Mouse (Mus musculus): ENCODE measurements around the gene Uvrag. TPM values are rescaled to one million over a fixed set of nuclear protein-coding genes. Genes with fewer than 3 reads are reported as not detected.

Gene Uvrag
- polyA plus RNA-seq, 1 experiment from 2014 or later = 14.8 TPM

DNA sequence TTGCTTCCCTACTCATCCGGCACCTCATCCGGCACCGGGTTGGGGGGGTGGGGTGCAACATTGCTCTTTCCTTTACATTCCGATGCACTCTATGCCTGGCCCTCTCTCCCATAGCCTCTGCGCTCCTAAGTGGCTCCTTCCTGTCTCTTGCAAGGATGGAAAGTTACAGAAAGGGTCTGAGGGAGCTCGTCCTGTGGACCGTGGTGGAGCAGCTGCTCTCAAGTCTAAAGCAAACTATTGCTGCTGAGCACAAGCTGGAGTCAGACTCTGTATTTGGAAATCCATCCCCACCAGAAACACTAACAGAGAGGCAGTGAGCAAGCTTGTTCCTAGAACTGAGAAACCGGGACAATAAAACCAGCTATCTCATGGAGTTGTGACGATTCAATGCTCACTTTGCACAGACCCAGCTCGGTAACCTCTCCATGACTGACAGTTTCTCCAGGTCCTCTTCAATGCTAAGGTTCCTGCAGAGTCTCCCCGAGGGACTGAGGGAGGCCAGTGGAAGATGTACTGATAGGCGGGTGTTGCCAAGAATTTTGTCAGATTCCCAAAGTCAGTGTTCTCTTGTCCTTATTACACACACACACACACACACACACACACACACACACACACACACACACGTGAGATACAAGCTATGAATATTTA, 975 bp downstream of the Uvrag start:
- Histone ChIP-seq H3K4me1 (peaks cover 30% of the 10 kb centered on the region), H3K9ac (peak overlapping the region; percentile 95), H3K4me3 (peak overlapping the region; percentile 84), H3K36me3 (no peaks in the 10 kb centered on the region; the same call in 1 of the 2 replicates), H3K9me3 (0 out of 2 replicates have a peak, but pooled peaks cover 3% of the 10 kb centered on the region), H3K27ac (replicated peaks) (peak overlapping the region; percentile 88), H3K4me2 (peak overlapping the region; percentile 88), H3K27me3 (replicated peaks) (no peaks in the 10 kb centered on the region)
- no peak for ATAC-seq (ENCODE audit: extremely low read depth, insufficient number of reproducible peaks, low FRiP score, low TSS enrichment)
- WGBS = under 1% methylated on average over 13 of the region's 13 CpGs

DNA sequence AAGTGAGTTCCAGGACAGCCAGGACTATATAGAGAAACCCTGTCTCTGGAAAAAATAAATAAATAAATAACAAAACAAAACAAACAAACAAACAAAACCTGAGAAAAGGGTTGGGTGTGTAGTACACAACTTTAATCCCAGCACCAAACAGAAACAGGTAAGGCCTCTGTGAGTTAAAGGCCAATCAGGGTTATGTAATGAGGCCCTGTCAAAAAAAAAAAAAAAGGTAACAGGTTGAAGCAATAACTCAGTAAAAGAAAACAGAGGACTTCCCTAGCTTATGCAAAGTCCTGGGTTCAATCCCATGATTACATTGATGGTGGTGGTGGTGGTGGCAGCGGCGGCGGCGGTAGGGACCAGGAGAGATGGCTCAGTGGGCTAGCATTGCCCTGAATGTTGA, 3.4 kb downstream of the Uvrag start:
- WGBS = 95% methylated on average over 4 of the region's 4 CpGs
- H3K4me2 ChIP-seq = no peak overlapping the region
- no peak overlapping the region for H3K9ac ChIP-seq

DNA sequence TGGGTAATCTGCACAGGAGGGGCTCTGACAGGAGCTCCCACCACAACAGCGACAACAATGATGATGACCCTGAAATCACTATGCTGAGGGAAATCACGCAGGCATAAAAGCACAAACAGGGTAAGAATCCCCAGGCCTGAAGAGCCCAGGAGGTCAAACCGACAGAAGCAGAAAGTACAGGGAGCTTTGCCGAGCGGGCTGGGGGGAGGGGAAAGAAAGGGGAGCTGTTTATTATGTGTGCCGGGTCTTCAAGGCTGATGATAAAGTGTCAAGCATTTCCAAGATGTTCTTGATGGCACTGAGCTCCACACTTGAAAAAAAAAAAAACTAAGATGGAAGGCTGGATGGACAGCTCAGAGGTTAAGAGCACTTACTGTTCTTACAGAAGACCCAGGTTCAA, 4.2 kb downstream of the Uvrag start:
- no peak overlapping the region for H3K4me3 ChIP-seq
- ATAC-seq (ENCODE audit: extremely low read depth, insufficient number of reproducible peaks, low FRiP score, low TSS enrichment) = no peak
- no peak overlapping the region for H3K4me2 ChIP-seq
- H3K4me1 ChIP-seq = peaks cover 35% of the 10 kb centered on the region
- H3K27me3 ChIP-seq (replicated peaks) = no peaks in the 10 kb centered on the region
- no peak overlapping the region for H3K27ac ChIP-seq (replicated peaks)
- WGBS = 71% methylated on average over 6 of the region's 6 CpGs
- H3K36me3 ChIP-seq = no peaks in the 10 kb centered on the region; the same call in 1 of the 2 replicates
- H3K9me3 ChIP-seq = 0 out of 2 replicates have a peak, but pooled peaks cover 6% of the 10 kb centered on the region
- H3K9ac ChIP-seq = no peak overlapping the region

More for the DNA sequence above, 3.4 kb downstream of the Uvrag start:
- Histone ChIP-seq H3K27ac (replicated peaks) (no peak overlapping the region), H3K4me1 (peaks cover 35% of the 10 kb centered on the region), H3K9me3 (0 out of 2 replicates have a peak, but pooled peaks cover 6% of the 10 kb centered on the region), H3K36me3 (no peaks in the 10 kb centered on the region; the same call in 1 of the 2 replicates), H3K27me3 (replicated peaks) (no peaks in the 10 kb centered on the region), H3K4me3 (no peak overlapping the region)
- ATAC-seq (ENCODE audit: extremely low read depth, insufficient number of reproducible peaks, low FRiP score, low TSS enrichment) = no peak

DNA sequence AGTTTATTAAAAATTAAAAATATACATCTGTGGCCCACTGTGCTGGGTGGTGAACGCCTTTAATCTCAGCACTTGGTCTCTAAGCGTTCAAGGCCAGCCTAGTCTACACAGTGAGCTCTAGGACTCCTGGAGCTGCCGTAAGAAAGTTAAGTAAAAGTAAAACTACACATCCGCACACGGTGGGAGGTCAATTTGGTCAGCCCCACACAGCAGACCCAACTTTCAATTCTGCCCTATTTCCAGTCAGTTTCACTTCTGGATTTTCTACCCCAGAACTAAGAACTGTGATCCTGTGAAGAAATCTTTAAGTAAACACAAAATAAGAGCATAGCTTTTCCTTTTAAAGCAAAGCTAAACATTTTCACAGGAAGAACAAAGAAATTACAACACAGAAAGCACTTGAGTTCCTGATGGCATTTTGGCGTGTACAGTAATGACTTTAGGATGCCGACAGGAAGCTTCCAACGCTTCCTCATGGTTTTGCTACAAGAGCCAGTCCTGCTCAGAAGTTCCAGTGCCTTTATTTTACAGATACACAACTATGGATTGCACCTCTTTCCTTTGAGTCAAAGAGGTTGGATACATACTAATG, 7.0 kb downstream of the Uvrag start:
- H3K27me3 ChIP-seq (replicated peaks) = no peaks in the 10 kb centered on the region
- H3K4me1 ChIP-seq = peaks cover 49% of the 10 kb centered on the region
- no peaks in the 10 kb centered on the region; the same call in 1 of the 2 replicates for H3K36me3 ChIP-seq
- 0 out of 2 replicates have a peak, but pooled peaks cover 6% of the 10 kb centered on the region for H3K9me3 ChIP-seq
- no peak for ATAC-seq (ENCODE audit: extremely low read depth, insufficient number of reproducible peaks, low FRiP score, low TSS enrichment)
- H3K4me2 ChIP-seq = no peak overlapping the region
- peak overlapping the region; percentile 42 for H3K27ac ChIP-seq (replicated peaks)
- no peak overlapping the region for H3K9ac ChIP-seq
- WGBS = 81% methylated on average over 8 of the region's 8 CpGs
- no peak overlapping the region for H3K4me3 ChIP-seq

DNA sequence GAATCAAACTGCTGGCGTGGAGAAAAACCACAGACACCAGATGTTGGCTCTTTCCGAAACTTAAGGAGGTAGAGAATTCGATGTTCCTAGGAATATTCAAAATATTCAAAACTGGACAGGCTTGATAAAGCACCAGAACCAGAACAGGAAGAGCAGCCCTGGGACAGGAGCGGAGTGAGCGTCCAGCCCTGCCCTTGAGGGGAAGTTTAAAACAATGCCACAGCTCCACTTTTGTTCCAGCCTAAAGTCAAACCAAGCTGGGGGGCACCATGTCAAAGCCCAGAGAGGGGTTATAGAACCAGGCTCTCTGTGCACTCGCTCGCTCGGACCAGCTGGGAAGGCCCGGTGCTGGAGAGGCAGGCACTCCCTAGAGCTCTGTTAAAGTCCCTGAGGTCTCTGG, 8.3 kb downstream of the Uvrag start:
- Histone ChIP-seq H3K4me3 (no peak overlapping the region), H3K4me1 (peaks cover 56% of the 10 kb centered on the region), H3K9ac (0 out of 2 replicates have a peak overlapping the region, but pooled peaks have one; percentile 37), H3K4me2 (peak overlapping the region; percentile 31), H3K27ac (replicated peaks) (peak overlapping the region; percentile 80), H3K27me3 (replicated peaks) (no peaks in the 10 kb centered on the region), H3K36me3 (no peaks in the 10 kb centered on the region; the same call in 1 of the 2 replicates), H3K9me3 (0 out of 2 replicates have a peak, but pooled peaks cover 6% of the 10 kb centered on the region)
- WGBS = 69% methylated on average over 9 of the region's 9 CpGs
- ATAC-seq (ENCODE audit: extremely low read depth, insufficient number of reproducible peaks, low FRiP score, low TSS enrichment) = no peak

DNA sequence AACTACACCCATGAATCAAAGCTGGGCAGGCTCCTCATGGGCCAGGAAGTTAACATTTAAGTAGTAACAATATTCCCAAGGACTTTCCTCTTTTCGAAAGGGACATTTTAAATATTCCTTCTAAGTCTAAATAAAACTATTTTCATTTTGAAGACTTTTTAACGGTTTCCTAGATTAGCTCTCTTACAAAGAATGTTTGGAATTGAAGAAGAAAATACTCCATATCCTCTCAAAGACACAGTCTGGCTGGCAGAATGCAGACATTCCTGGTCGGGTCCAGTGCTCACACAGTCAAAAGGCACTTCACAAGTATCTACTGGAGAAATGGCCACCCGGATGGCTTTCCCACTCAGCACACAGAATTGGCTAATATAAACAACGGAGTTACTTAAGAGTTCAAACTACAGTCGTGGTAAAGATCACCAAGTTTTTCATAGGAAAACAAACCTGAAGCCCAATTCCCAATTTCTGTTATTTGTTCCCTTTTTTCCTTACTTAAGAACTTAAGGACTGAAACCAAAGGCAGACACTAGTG, 9.1 kb downstream of the Uvrag start:
- Histone ChIP-seq H3K27me3 (replicated peaks) (no peaks in the 10 kb centered on the region), H3K4me3 (no peak overlapping the region), H3K4me2 (peak overlapping the region; percentile 31; the same call in 1 of the 2 replicates), H3K4me1 (peaks cover 63% of the 10 kb centered on the region), H3K27ac (replicated peaks) (peak overlapping the region; percentile 80), H3K9me3 (0 out of 2 replicates have a peak, but pooled peaks cover 6% of the 10 kb centered on the region), H3K36me3 (no peaks in the 10 kb centered on the region; the same call in 1 of the 2 replicates), H3K9ac (no peak overlapping the region)
- ATAC-seq (ENCODE audit: extremely low read depth, insufficient number of reproducible peaks, low FRiP score, low TSS enrichment) = no peak
- 41% methylated on average over 6 of the region's 6 CpGs for WGBS

DNA sequence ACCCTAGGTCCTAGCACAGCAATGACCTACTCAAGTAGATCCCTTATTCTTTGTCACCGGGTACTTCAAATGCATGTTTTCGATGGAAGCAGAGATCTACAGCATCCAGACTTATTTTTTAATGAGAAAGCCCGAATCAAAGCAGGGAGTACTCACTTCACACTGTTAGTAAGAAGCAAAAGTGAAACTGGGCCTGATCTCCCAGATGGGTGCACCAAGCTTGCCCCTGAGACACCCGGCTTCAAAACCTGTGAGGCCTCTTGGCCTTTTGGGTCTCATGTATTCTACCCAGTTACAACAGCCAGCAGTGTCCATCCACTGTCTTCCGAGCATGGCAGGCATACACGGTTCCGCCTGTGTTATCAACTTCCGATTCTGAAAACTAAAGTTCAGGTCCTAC, 12.0 kb downstream of the Uvrag start:
- no peak for ATAC-seq (ENCODE audit: extremely low read depth, insufficient number of reproducible peaks, low FRiP score, low TSS enrichment)
- H3K4me1 ChIP-seq = peaks cover 80% of the 10 kb centered on the region
- no peaks in the 10 kb centered on the region for H3K27me3 ChIP-seq (replicated peaks)
- H3K4me2 ChIP-seq = no peak overlapping the region
- 86% methylated on average over 8 of the region's 8 CpGs for WGBS
- H3K27ac ChIP-seq (replicated peaks) = no peak overlapping the region
- H3K9me3 ChIP-seq = peaks cover 9% of the 10 kb centered on the region; the same call in 1 of the 2 replicates
- peaks cover 13% of the 10 kb centered on the region for H3K36me3 ChIP-seq
- H3K4me3 ChIP-seq = no peak overlapping the region
- no peak overlapping the region for H3K9ac ChIP-seq

DNA sequence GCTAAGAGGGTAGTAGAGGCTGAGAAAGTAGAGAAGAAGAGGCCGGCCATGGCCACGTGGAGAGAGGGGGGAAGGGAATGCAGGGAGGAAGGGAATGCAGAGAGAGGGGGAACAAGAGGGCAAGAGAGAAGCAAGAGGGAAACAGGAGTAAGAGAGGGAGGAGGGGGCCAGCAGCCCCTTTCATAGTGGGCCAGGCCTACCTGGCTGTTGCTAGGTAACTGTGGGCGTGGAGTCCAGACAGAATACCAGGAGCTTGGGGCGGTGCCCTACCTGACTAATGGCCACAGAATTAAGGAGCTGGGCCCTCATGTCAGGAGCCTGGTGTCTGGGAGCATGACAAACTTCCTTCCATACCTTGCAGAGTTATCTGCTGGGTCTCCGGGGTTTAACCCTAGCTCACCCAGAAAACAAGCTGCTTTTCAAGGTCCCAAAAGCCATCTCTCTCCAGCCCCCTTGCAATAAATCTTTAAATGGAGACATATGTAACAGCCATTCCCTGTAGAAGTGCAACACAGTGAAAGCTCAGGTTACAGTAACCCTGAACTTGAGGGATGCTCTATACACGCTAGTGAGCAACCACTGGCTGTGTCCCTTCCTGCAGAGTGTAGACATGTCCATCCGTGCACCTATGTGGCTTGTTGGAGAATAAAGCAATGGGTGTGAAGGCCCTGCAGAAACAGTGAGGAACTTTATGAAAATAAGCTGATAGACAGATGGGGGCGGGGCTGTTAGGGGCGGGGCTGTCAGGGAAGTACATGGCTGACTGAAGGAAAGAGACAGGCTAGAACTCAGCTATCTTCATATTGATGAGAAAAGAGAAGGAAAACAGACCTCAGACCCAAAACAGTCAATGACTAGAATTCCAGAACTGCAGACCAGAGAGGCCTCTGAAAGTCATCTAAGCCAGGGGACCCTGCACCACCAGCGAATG, 12.7 kb downstream of the Uvrag start:
- Histone ChIP-seq H3K36me3 (peaks cover 13% of the 10 kb centered on the region), H3K27me3 (replicated peaks) (no peaks in the 10 kb centered on the region), H3K9me3 (peaks cover 9% of the 10 kb centered on the region; the same call in 1 of the 2 replicates), H3K27ac (replicated peaks) (peak overlapping the region; percentile 75), H3K4me2 (no peak overlapping the region), H3K4me1 (peaks cover 80% of the 10 kb centered on the region), H3K9ac (no peak overlapping the region; the same call in 1 of the 2 replicates), H3K4me3 (no peak overlapping the region)
- no peak for ATAC-seq (ENCODE audit: extremely low read depth, insufficient number of reproducible peaks, low FRiP score, low TSS enrichment)
- 58% methylated on average over 10 of the region's 10 CpGs for WGBS

DNA sequence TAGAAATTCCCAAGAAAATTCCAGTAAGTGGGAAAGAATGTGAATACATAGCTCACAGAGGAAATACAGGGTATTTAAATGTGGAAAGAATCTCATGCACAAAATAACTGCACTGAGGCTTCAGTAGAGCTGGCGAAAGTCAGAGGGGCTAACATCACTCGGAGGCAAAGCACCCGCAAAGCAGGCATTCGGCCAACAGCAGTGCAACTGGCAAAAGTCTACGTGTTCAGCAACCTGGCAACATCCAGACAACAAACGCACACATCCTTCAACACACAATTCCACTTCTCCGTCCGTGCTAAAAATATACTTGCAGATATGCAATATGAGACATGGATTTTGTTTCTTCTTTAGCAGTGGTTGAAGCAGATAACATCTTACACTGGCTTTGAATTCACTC, 14.9 kb downstream of the Uvrag start:
- peaks cover 9% of the 10 kb centered on the region; the same call in 1 of the 2 replicates for H3K9me3 ChIP-seq
- no peaks in the 10 kb centered on the region for H3K27me3 ChIP-seq (replicated peaks)
- no peak for ATAC-seq (ENCODE audit: extremely low read depth, insufficient number of reproducible peaks, low FRiP score, low TSS enrichment)
- H3K27ac ChIP-seq (replicated peaks) = peak overlapping the region; percentile 84
- peaks cover 69% of the 10 kb centered on the region for H3K4me1 ChIP-seq
- H3K4me3 ChIP-seq = peak overlapping the region; percentile 11; the same call in 1 of the 2 replicates
- WGBS = 32% methylated on average over 8 of the region's 8 CpGs
- H3K9ac ChIP-seq = no peak overlapping the region
- peaks cover 13% of the 10 kb centered on the region for H3K36me3 ChIP-seq
- peak overlapping the region; percentile 52 for H3K4me2 ChIP-seq

DNA sequence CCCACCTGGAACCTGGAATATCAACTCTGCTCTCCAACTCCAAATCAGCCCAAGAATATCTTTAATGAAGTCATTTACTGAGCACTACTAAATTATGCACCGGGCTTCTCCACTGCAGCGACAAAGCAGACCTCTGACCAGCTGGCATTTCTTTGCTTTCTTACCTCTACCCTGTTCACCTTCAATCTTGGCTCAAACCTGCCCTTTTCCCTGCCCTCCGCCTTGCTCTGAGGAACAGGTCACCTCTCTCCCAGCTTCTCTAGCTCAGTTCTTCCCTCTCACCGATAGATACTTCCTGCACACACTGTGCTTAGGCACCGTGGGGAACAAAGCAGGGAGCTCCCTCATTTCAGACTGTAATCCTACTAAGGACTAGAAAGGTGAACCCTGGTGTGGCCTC, 18.3 kb downstream of the Uvrag start:
- peaks cover 59% of the 10 kb centered on the region for H3K4me1 ChIP-seq
- no peak overlapping the region for H3K4me3 ChIP-seq
- 65% methylated on average over 5 of the region's 5 CpGs for WGBS
- no peaks in the 10 kb centered on the region for H3K27me3 ChIP-seq (replicated peaks)
- no peak overlapping the region for H3K27ac ChIP-seq (replicated peaks)
- H3K9me3 ChIP-seq = peaks cover 9% of the 10 kb centered on the region; the same call in 1 of the 2 replicates
- no peak for ATAC-seq (ENCODE audit: extremely low read depth, insufficient number of reproducible peaks, low FRiP score, low TSS enrichment)
- H3K36me3 ChIP-seq = peaks cover 18% of the 10 kb centered on the region
- no peak overlapping the region for H3K4me2 ChIP-seq
- 0 out of 2 replicates have a peak overlapping the region, but pooled peaks have one; percentile 12 for H3K9ac ChIP-seq

All from heart, embryonic 13.5 days (tissue).